Mouse (Mus musculus): ENCODE measurements around the gene Macrod1.

The Macrod1 gene

GRCm38 (mm10) chr19:7172051-7172866 is 115.6 kb downstream of the Macrod1 start:
- no peak for DNase-seq

- DNase-seq, result no peak
These were observed 119.6 kb downstream of the Macrod1 start for GRCm38 (mm10) chr19:7176041-7176696.

GRCm38 (mm10) chr19:7177804-7178511 is 121.3 kb downstream of the Macrod1 start:
- no peak for DNase-seq

- no peak for DNase-seq
These were observed 122.3 kb downstream of the Macrod1 start for GRCm38 (mm10) chr19:7178841-7179452.

- DNase-seq, result no peak
These were observed 124.3 kb downstream of the Macrod1 start for GRCm38 (mm10) chr19:7180756-7181405.

- DNase-seq, result no peak
These were observed 124.9 kb downstream of the Macrod1 start for GRCm38 (mm10) chr19:7181496-7181895.

- DNase-seq, result peak; percentile 45 to 67
These were observed 125.8 kb downstream of the Macrod1 start for GRCm38 (mm10) chr19:7182273-7182949.

- no peak for DNase-seq
These were observed 126.8 kb downstream of the Macrod1 start for GRCm38 (mm10) chr19:7183419-7183818.

GRCm38 (mm10) chr19:7185059-7185458 is 128.4 kb downstream of the Macrod1 start:
- no peak for DNase-seq

- DNase-seq, result no peak
These were observed 129.2 kb downstream of the Macrod1 start for GRCm38 (mm10) chr19:7185715-7186291.

GRCm38 (mm10) chr19:7187157-7187556 is 130.5 kb downstream of the Macrod1 start:
- no peak for DNase-seq

GRCm38 (mm10) chr19:7189026-7189425 is 132.4 kb downstream of the Macrod1 start:
- DNase-seq, result no peak

GRCm38 (mm10) chr19:7190986-7191385 is 134.4 kb downstream of the Macrod1 start:
- DNase-seq, result no peak

GRCm38 (mm10) chr19:7191639-7192038 is 135.0 kb downstream of the Macrod1 start:
- DNase-seq, result no peak

GRCm38 (mm10) chr19:7192561-7192967 is 136.0 kb downstream of the Macrod1 start:
- DNase-seq, result no peak

GRCm38 (mm10) chr19:7195900-7196728 is 139.5 kb downstream of the Macrod1 start:
- DNase-seq, result peak; percentile 49 to 55

GRCm38 (mm10) chr19:7196741-7197270 is 140.2 kb downstream of the Macrod1 start:
- no peak for DNase-seq

GRCm38 (mm10) chr19:7197445-7197844 is 140.8 kb downstream of the Macrod1 start:
- no peak for DNase-seq

- DNase-seq, result no peak
These were observed 142.5 kb downstream of the Macrod1 start for GRCm38 (mm10) chr19:7199089-7199488.

- DNase-seq, result no peak
These were observed 143.8 kb downstream of the Macrod1 start for GRCm38 (mm10) chr19:7200427-7200826.
